Mouse (Mus musculus) heart, embryonic 15.5 days (tissue): ENCODE measurements around the gene Mdm1. TPM values are rescaled to one million over a fixed set of nuclear protein-coding genes. Genes with fewer than 3 reads are reported as not detected.

ENCODE experiments used
- ATAC-seq: fragments of 200-750 bp; cut with Nextera tagmentation; replicated peaks from 2 replicates; pipeline ENCODE4 v1.8.0; 2017; ENCODE audit warnings: low read depth, moderate TSS enrichment; ENCODE audit not compliant: insufficient number of reproducible peaks, insufficient read depth, low FRiP score
- H3K27ac ChIP-seq: fragments of 300-500 bp; sonication (generic); 2 replicates; pipeline ENCODE4 v1.5.1; 2015; ENCODE audit warnings: mild to moderate bottlenecking, inconsistent platforms
- H3K27me3 ChIP-seq: fragments of 300-500 bp; sonication (generic); 2 replicates; pipeline ENCODE4 v1.6.1; 2015; ENCODE audit warnings: inconsistent platforms
- H3K36me3 ChIP-seq: fragments of 300-500 bp; sonication (generic); 2 replicates; pipeline ENCODE4 v1.6.1; 2015; ENCODE audit warnings: mild to moderate bottlenecking, inconsistent platforms
- H3K4me1 ChIP-seq: fragments of 300-500 bp; sonication (generic); replicated peaks from 2 replicates; pipeline ENCODE4 v1.6.1; 2015; ENCODE audit warnings: inconsistent platforms
- H3K4me2 ChIP-seq: fragments of 300-500 bp; sonication (generic); 2 replicates; pipeline ENCODE4 v1.6.1; 2015; ENCODE audit warnings: inconsistent platforms, mild to moderate bottlenecking, moderate library complexity
- H3K4me3 ChIP-seq: fragments of 300-500 bp; sonication (generic); 2 replicates; pipeline ENCODE4 v1.5.1; 2015; ENCODE audit warnings: mild to moderate bottlenecking, inconsistent platforms
- H3K9ac ChIP-seq: fragments of 300-500 bp; sonication (generic); 2 replicates; pipeline ENCODE4 v1.6.1; 2015; ENCODE audit warnings: mild to moderate bottlenecking, inconsistent platforms
- H3K9me3 ChIP-seq: fragments of 300-500 bp; sonication (generic); replicated peaks from 2 replicates; pipeline ENCODE4 v1.6.1; 2016; ENCODE audit warnings: inconsistent platforms
- WGBS: fragments of 180-500 bp; shearing (Covaris S2); methylation state at CpG from one replicate; pipeline ENCODE4 v1.1.7; 2015; ENCODE audit warnings: mixed read lengths; 5-methylcytosine and 5-hydroxymethylcytosine counted together
- polyA plus RNA-seq: library from polyadenylated mRNA; unstranded; fragments of >200 nt; fragmentation: Nextera tagmentation; extraction: Ambion mirVana; gene quantifications from 2 replicates; pipeline ENCODE4 v1.2.1, GENCODE M21; 2015

Gene Mdm1
- 13.6 and 14.4 TPM in 2 replicates for polyA plus RNA-seq

- Histone ChIP-seq H3K36me3 (no peaks in the 10 kb centered on the region), H3K4me3 (peak within 1 kb of the TSS; percentile 79), H3K9ac (peak within 1 kb of the TSS; percentile 68), H3K4me2 (peak within 1 kb of the TSS; percentile 82), H3K27me3 (no peaks in the 10 kb centered on the region), H3K9me3 (no peaks in the 10 kb centered on the region), H3K4me1 (peaks cover 6% of the 10 kb centered on the region), H3K27ac (no peak within 1 kb of the TSS; the same call in 1 of the 2 replicates)
- 5% methylated on average over 47 of the region's 47 CpGs for WGBS
- ATAC-seq, result peak; percentile 99
These were observed at the start of gene Mdm1 for GRCm38 (mm10) chr10:118141018-118141883. Gene Mdm1, plus strand, starts transcription at chr10:118141811.

GRCm38 (mm10) chr10:118092745-118093144 is 48.9 kb upstream of the Mdm1 start:
- WGBS, result 81% methylated on average over 6 of the region's 6 CpGs
- no peaks in the 10 kb centered on the region for H3K36me3 ChIP-seq

GRCm38 (mm10) chr10:118093728-118094127 is 47.9 kb upstream of the Mdm1 start:
- H3K4me3 ChIP-seq, result no peak overlapping the region
- H3K27me3 ChIP-seq, result no peaks in the 10 kb centered on the region
- no peak overlapping the region for H3K27ac ChIP-seq
- H3K9me3 ChIP-seq, result no peaks in the 10 kb centered on the region
- H3K4me2 ChIP-seq, result no peak overlapping the region
- H3K9ac ChIP-seq, result no peak overlapping the region
- 50% methylated on average over 9 of the region's 9 CpGs for WGBS
- H3K36me3 ChIP-seq, result no peaks in the 10 kb centered on the region
- ATAC-seq, result no peak
- H3K4me1 ChIP-seq, result no peaks in the 10 kb centered on the region

More at GRCm38 (mm10) chr10:118092745-118093144, 48.9 kb upstream of the Mdm1 start:
- Histone ChIP-seq H3K9ac (no peak overlapping the region), H3K9me3 (no peaks in the 10 kb centered on the region), H3K4me3 (no peak overlapping the region), H3K27ac (no peak overlapping the region), H3K27me3 (no peaks in the 10 kb centered on the region), H3K4me2 (no peak overlapping the region), H3K4me1 (peaks cover 4% of the 10 kb centered on the region; the same call in 1 of the 2 replicates)
- ATAC-seq, result no peak

GRCm38 (mm10) chr10:118094853-118095252 is 46.8 kb upstream of the Mdm1 start:
- no peak overlapping the region for H3K4me2 ChIP-seq
- no peaks in the 10 kb centered on the region for H3K36me3 ChIP-seq
- no peaks in the 10 kb centered on the region for H3K27me3 ChIP-seq
- H3K4me3 ChIP-seq, result no peak overlapping the region
- no peak for ATAC-seq
- 78% methylated on average over 4 of the region's 4 CpGs for WGBS
- H3K9me3 ChIP-seq, result no peaks in the 10 kb centered on the region
- no peaks in the 10 kb centered on the region for H3K4me1 ChIP-seq
- no peak overlapping the region for H3K9ac ChIP-seq
- H3K27ac ChIP-seq, result no peak overlapping the region

- no peaks in the 10 kb centered on the region for H3K27me3 ChIP-seq
- no peak for ATAC-seq
- 84% methylated on average over 6 of the region's 6 CpGs for WGBS
- H3K4me3 ChIP-seq, result no peak overlapping the region
- no peak overlapping the region for H3K4me2 ChIP-seq
- H3K9me3 ChIP-seq, result no peaks in the 10 kb centered on the region
- H3K9ac ChIP-seq, result no peak overlapping the region
- no peaks in the 10 kb centered on the region for H3K4me1 ChIP-seq
- no peak overlapping the region for H3K27ac ChIP-seq
- H3K36me3 ChIP-seq, result no peaks in the 10 kb centered on the region
These were observed 45.4 kb upstream of the Mdm1 start for GRCm38 (mm10) chr10:118096223-118096622.

GRCm38 (mm10) chr10:118097898-118098297 is 43.7 kb upstream of the Mdm1 start:
- H3K27me3 ChIP-seq, result no peaks in the 10 kb centered on the region
- no peak overlapping the region for H3K27ac ChIP-seq
- 65% methylated on average over 3 of the region's 3 CpGs for WGBS
- ATAC-seq, result no peak
- H3K4me3 ChIP-seq, result no peak overlapping the region
- H3K36me3 ChIP-seq, result no peaks in the 10 kb centered on the region
- no peaks in the 10 kb centered on the region for H3K4me1 ChIP-seq
- H3K4me2 ChIP-seq, result no peak overlapping the region
- no peak overlapping the region for H3K9ac ChIP-seq
- H3K9me3 ChIP-seq, result no peaks in the 10 kb centered on the region

GRCm38 (mm10) chr10:118100570-118100969 is 41.0 kb upstream of the Mdm1 start:
- H3K36me3 ChIP-seq, result no peaks in the 10 kb centered on the region
- H3K4me1 ChIP-seq, result peaks cover 4% of the 10 kb centered on the region
- no peaks in the 10 kb centered on the region for H3K27me3 ChIP-seq
- 67% methylated on average over 5 of the region's 5 CpGs for WGBS
- H3K27ac ChIP-seq, result no peak overlapping the region
- no peak overlapping the region for H3K9ac ChIP-seq
- no peak overlapping the region for H3K4me2 ChIP-seq
- H3K4me3 ChIP-seq, result no peak overlapping the region
- ATAC-seq, result no peak
- no peaks in the 10 kb centered on the region for H3K9me3 ChIP-seq

- Histone ChIP-seq H3K4me2 (no peak overlapping the region), H3K9me3 (no peaks in the 10 kb centered on the region), H3K4me1 (peaks cover 4% of the 10 kb centered on the region), H3K36me3 (no peaks in the 10 kb centered on the region), H3K27me3 (no peaks in the 10 kb centered on the region), H3K4me3 (no peak overlapping the region), H3K27ac (no peak overlapping the region), H3K9ac (no peak overlapping the region)
- 71% methylated on average over 2 of the region's 2 CpGs for WGBS
- no peak for ATAC-seq
These were observed 40.6 kb upstream of the Mdm1 start for GRCm38 (mm10) chr10:118101056-118101455.

- under 1% methylated on average over 20 of the region's 20 CpGs for WGBS
- Histone ChIP-seq H3K9ac (peak overlapping the region; percentile 47), H3K27ac (peak overlapping the region; percentile 63; the same call in 1 of the 2 replicates), H3K36me3 (no peaks in the 10 kb centered on the region), H3K27me3 (0 out of 2 replicates have a peak, but pooled peaks cover 2% of the 10 kb centered on the region), H3K4me2 (peak overlapping the region; percentile 81), H3K4me3 (peak overlapping the region; percentile 50), H3K9me3 (no peaks in the 10 kb centered on the region), H3K4me1 (peaks cover 4% of the 10 kb centered on the region)
- peak; percentile 83 for ATAC-seq
These were observed 38.5 kb upstream of the Mdm1 start for GRCm38 (mm10) chr10:118103020-118103666.

- no peaks in the 10 kb centered on the region for H3K9me3 ChIP-seq
- H3K36me3 ChIP-seq, result no peaks in the 10 kb centered on the region
- no peak for ATAC-seq
- H3K27me3 ChIP-seq, result 0 out of 2 replicates have a peak, but pooled peaks cover 2% of the 10 kb centered on the region
- H3K27ac ChIP-seq, result peak overlapping the region; percentile 63; the same call in 1 of the 2 replicates
- H3K9ac ChIP-seq, result no peak overlapping the region
- peaks cover 4% of the 10 kb centered on the region for H3K4me1 ChIP-seq
- peak overlapping the region; percentile 81; the same call in 1 of the 2 replicates for H3K4me2 ChIP-seq
- WGBS, result 76% methylated on average over 10 of the region's 10 CpGs
- no peak overlapping the region for H3K4me3 ChIP-seq
These were observed 37.7 kb upstream of the Mdm1 start for GRCm38 (mm10) chr10:118103906-118104305.

- WGBS, result 57% methylated on average over 9 of the region's 9 CpGs
- H3K9ac ChIP-seq, result no peak overlapping the region
- no peak overlapping the region for H3K27ac ChIP-seq
- 0 out of 2 replicates have a peak, but pooled peaks cover 2% of the 10 kb centered on the region for H3K27me3 ChIP-seq
- H3K36me3 ChIP-seq, result no peaks in the 10 kb centered on the region
- no peak for ATAC-seq
- peaks cover 9% of the 10 kb centered on the region for H3K4me1 ChIP-seq
- no peak overlapping the region for H3K4me3 ChIP-seq
- no peaks in the 10 kb centered on the region for H3K9me3 ChIP-seq
- H3K4me2 ChIP-seq, result no peak overlapping the region
These were observed 34.6 kb upstream of the Mdm1 start for GRCm38 (mm10) chr10:118107031-118107430.
